In the genomic region with DNA sequence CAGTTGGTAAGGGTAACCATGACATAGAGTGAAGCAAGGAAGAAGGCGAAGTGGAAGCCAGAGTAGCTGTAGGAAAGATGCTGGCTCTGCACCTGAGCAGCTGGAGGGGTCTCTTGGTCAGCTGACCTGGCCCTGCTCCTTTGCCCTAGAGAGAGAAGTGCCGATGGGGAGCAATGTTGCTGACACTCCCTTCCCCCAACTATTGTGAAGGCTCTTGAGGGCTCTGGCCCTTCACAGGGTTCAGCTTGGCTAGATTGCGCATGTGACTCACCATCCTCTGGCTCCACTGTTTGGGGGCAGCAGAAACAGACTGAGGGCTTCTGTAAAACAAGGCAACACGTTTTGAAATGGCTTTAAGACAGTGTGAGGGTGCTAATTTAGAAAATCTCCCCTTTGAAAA, we compare ENCODE assay signal across 21 mouse cellular contexts. TPM values are rescaled to one million over a fixed set of nuclear protein-coding genes. Genes with fewer than 3 reads are reported as not detected.
A peak's percentile ranks its signal among the peaks of the same experiment; 100 is the strongest.
DNase-seq lines count a peak whose midpoint lies in the region; ATAC-seq and TF ChIP-seq lines count a peak whose summit lies in the region.
"Had no signal": no experiment of that assay in that cellular context is flagged by ENCODE, and none has a peak within 500 bp of the region (broad histone marks: within the 10 kb centered on the region; RNA-seq: fewer than 3 reads in every experiment).

No protein-coding gene starts in this region.

- DNase-seq in heart, adult 2 months, result no peak
- no peak for DNase-seq in heart, adult 18-20 months
- peak; percentile 22 for DNase-seq in hindbrain, embryonic 14.5 days (ENCODE audit: low spot score)
- DNase-seq in A20 (ENCODE audit: low read depth, low spot score), result peak; percentile 1
- no peak for DNase-seq in liver, postnatal 0 days
- DNase-seq: adrenal gland, postnatal 36 days; cerebellum, adult 9-10 months; gastrocnemius, postnatal 10 days; kidney, postnatal 14 days; left cerebral cortex, postnatal 4 days; thymus, postnatal 36 days had no signal

- no peaks in the 10 kb centered on the region for H3K27me3 ChIP-seq in heart, adult 2 months (ENCODE audit: control insufficient read depth, insufficient read depth, low read length)
- no peaks in the 10 kb centered on the region for H3K27me3 ChIP-seq in hindbrain, embryonic 14.5 days (ENCODE audit: control insufficient read depth, insufficient read depth, low read length)
- no peaks in the 10 kb centered on the region for H3K27me3 ChIP-seq in hindbrain, embryonic 12.5 days
- no peaks in the 10 kb centered on the region for H3K27me3 ChIP-seq in heart, embryonic 16.5 days (ENCODE audit: control insufficient read depth, insufficient read depth, low read length)
- no peaks in the 10 kb centered on the region for H3K27me3 ChIP-seq in liver, postnatal 0 days (ENCODE audit: insufficient read depth, low read length)
- H3K27me3 ChIP-seq: embryonic facial prominence, embryonic 13.5 days; hindbrain, embryonic 15.5 days; liver, embryonic 12.5 days; neural tube, embryonic 13.5 days had no signal

- peaks cover 6% of the 10 kb centered on the region for H3K4me1 ChIP-seq in heart, adult 2 months (ENCODE audit: control insufficient read depth, insufficient read depth, low read length)
- peaks cover 20% of the 10 kb centered on the region for H3K4me1 ChIP-seq in hindbrain, embryonic 14.5 days (replicated peaks; ENCODE audit: control insufficient read depth, insufficient read depth, low read length)
- H3K4me1 ChIP-seq in hindbrain, embryonic 12.5 days, result peaks cover 28% of the 10 kb centered on the region
- peaks cover 36% of the 10 kb centered on the region for H3K4me1 ChIP-seq in heart, embryonic 16.5 days (ENCODE audit: control insufficient read depth, insufficient read depth, low read length)
- H3K4me1 ChIP-seq in liver, postnatal 0 days (ENCODE audit: insufficient read depth), result peaks cover 29% of the 10 kb centered on the region

- peaks cover 4% of the 10 kb centered on the region for H3K79me2 ChIP-seq in heart, adult 2 months (replicated peaks; ENCODE audit: control insufficient read depth, insufficient read depth, low read length)

- TF ChIP-seq CTCF in heart, adult 2 months (IDR thresholded peaks at IDR 0.05), result no peak
- no peak for TF ChIP-seq CTCF in liver, postnatal 0 days (IDR thresholded peaks at IDR 0.05; ENCODE audit: low read depth)

- no peak for TF ChIP-seq POLR2A in heart, adult 2 months (IDR thresholded peaks at IDR 0.05; ENCODE audit: insufficient read depth, low read depth, low read length)

- H3K4me2 ChIP-seq in hindbrain, embryonic 14.5 days (replicated peaks), result no peak overlapping the region
- no peak overlapping the region for H3K4me2 ChIP-seq in hindbrain, embryonic 12.5 days (replicated peaks)
- no peak overlapping the region for H3K4me2 ChIP-seq in heart, embryonic 16.5 days (ENCODE audit: low read depth, low read length)
- no peak overlapping the region for H3K4me2 ChIP-seq in liver, postnatal 0 days (ENCODE audit: low read depth, low read length)
- H3K4me2 ChIP-seq: embryonic facial prominence, embryonic 13.5 days; hindbrain, embryonic 15.5 days; liver, embryonic 12.5 days; neural tube, embryonic 13.5 days had no signal

- H3K27ac ChIP-seq in heart, adult 2 months, result peak overlapping the region; percentile 60; the same call in 1 of the 2 replicates
- no peak overlapping the region for H3K27ac ChIP-seq in hindbrain, embryonic 14.5 days
- no peak overlapping the region for H3K27ac ChIP-seq in hindbrain, embryonic 12.5 days
- peak overlapping the region; percentile 50; the same call in 1 of the 2 replicates for H3K27ac ChIP-seq in heart, embryonic 16.5 days (ENCODE audit: low read length)
- H3K27ac ChIP-seq in liver, postnatal 0 days (ENCODE audit: low read depth), result no peak overlapping the region
- H3K27ac ChIP-seq: embryonic facial prominence, embryonic 13.5 days; hindbrain, embryonic 15.5 days; liver, embryonic 12.5 days; neural tube, embryonic 13.5 days had no signal

- intact Hi-C loops in heart, adult 2 months (cut with DNase I), result no loop called here

- no peak overlapping the region for H3K9ac ChIP-seq in heart, adult 2 months (ENCODE audit: low read depth, low read length)
- no peak overlapping the region for H3K9ac ChIP-seq in hindbrain, embryonic 14.5 days
- no peak overlapping the region for H3K9ac ChIP-seq in hindbrain, embryonic 12.5 days
- no peak overlapping the region for H3K9ac ChIP-seq in heart, embryonic 16.5 days (ENCODE audit: low read length)
- H3K9ac ChIP-seq in liver, postnatal 0 days (replicated peaks), result no peak overlapping the region
- H3K9ac ChIP-seq: embryonic facial prominence, embryonic 13.5 days; hindbrain, embryonic 15.5 days; liver, embryonic 12.5 days; neural tube, embryonic 13.5 days had no signal

- H3K36me3 ChIP-seq in heart, adult 2 months (ENCODE audit: control insufficient read depth, insufficient read depth, low read length), result peaks cover 21% of the 10 kb centered on the region
- peaks cover 11% of the 10 kb centered on the region for H3K36me3 ChIP-seq in hindbrain, embryonic 14.5 days (replicated peaks; ENCODE audit: control insufficient read depth, insufficient read depth)
- peaks cover 19% of the 10 kb centered on the region for H3K36me3 ChIP-seq in hindbrain, embryonic 12.5 days
- H3K36me3 ChIP-seq in heart, embryonic 16.5 days (ENCODE audit: control insufficient read depth, insufficient read depth), result peaks cover 12% of the 10 kb centered on the region
- H3K36me3 ChIP-seq in liver, postnatal 0 days (replicated peaks; ENCODE audit: insufficient read depth, low read length), result peaks cover 24% of the 10 kb centered on the region

- 42% methylated on average over 4 of the region's 4 CpGs for whole genome bisulfite sequencing in heart, adult 2 months
- WGBS in hindbrain, embryonic 14.5 days, result 82% methylated on average over 4 of the region's 4 CpGs
- 82% methylated on average over 4 of the region's 4 CpGs for WGBS in hindbrain, embryonic 12.5 days
- WGBS in heart, embryonic 16.5 days, result 48% methylated on average over 4 of the region's 4 CpGs
- WGBS in liver, postnatal 0 days (ENCODE audit: insufficient replicate concordance), result 72% methylated on average over 4 of the region's 4 CpGs

- ATAC-seq in hindbrain, embryonic 14.5 days (ENCODE audit: low FRiP score), result no peak
- no peak for ATAC-seq in hindbrain, embryonic 12.5 days (ENCODE audit: low FRiP score)
- no peak for ATAC-seq in heart, embryonic 16.5 days (replicated peaks; ENCODE audit: extremely low read depth, insufficient read depth, low FRiP score)
- ATAC-seq in liver, postnatal 0 days, result no peak
- ATAC-seq: intestine, postnatal 0 days; liver, embryonic 12.5 days had no signal

- no peak overlapping the region for H3K4me3 ChIP-seq in heart, adult 2 months
- H3K4me3 ChIP-seq in hindbrain, embryonic 14.5 days (replicated peaks; ENCODE audit: low read length), result no peak overlapping the region
- H3K4me3 ChIP-seq in hindbrain, embryonic 12.5 days, result no peak overlapping the region
- H3K4me3 ChIP-seq in heart, embryonic 16.5 days (ENCODE audit: low read length), result no peak overlapping the region
- no peak overlapping the region for H3K4me3 ChIP-seq in liver, postnatal 0 days (ENCODE audit: low read depth, low read length)
- H3K4me3 ChIP-seq: embryonic facial prominence, embryonic 13.5 days; hindbrain, embryonic 15.5 days; liver, embryonic 12.5 days; neural tube, embryonic 13.5 days had no signal

- no peaks in the 10 kb centered on the region for H3K9me3 ChIP-seq in hindbrain, embryonic 14.5 days (ENCODE audit: control insufficient read depth, low read length)
- H3K9me3 ChIP-seq in hindbrain, embryonic 12.5 days (replicated peaks), result no peaks in the 10 kb centered on the region
- H3K9me3 ChIP-seq in heart, embryonic 16.5 days (replicated peaks; ENCODE audit: control insufficient read depth, low read length), result no peaks in the 10 kb centered on the region
- H3K9me3 ChIP-seq in liver, postnatal 0 days (ENCODE audit: low read length), result no peaks in the 10 kb centered on the region
- H3K9me3 ChIP-seq: embryonic facial prominence, embryonic 13.5 days; hindbrain, embryonic 15.5 days; liver, embryonic 12.5 days; neural tube, embryonic 13.5 days had no signal

- TF ChIP-seq EP300 in heart, adult 2 months (IDR thresholded peaks at IDR 0.05; ENCODE audit: insufficient read depth, low read depth, low read length), result no peak
- no peak for TF ChIP-seq EP300 in liver, postnatal 0 days (IDR thresholded peaks at IDR 0.05; ENCODE audit: low read depth)

RNA-seq across cellular contexts. Expression of gene Hypk, which starts 0.7 kb away (rescaled TPM):
- 10 to 100 TPM; 19.8 to 23.5 TPM for total RNA-seq in heart, adult 2 months (2021)
- polyA plus RNA-seq in heart, adult 2 months (2012; rRNA removed), result 10.4 and 19.4 TPM in 2 replicates
- total RNA-seq in heart, adult 18-20 months (2021), result 10 to 100 TPM; 17.8 to 23.7 TPM
- polyA plus RNA-seq in hindbrain, embryonic 14.5 days (2014; fragmentation: Nextera tagmentation; extraction: Ambion mirVana), result 71.9 and 90.2 TPM in 2 replicates
- 115 TPM in 2 replicates for polyA plus RNA-seq in hindbrain, embryonic 12.5 days (2016; fragmentation: Nextera tagmentation; extraction: Ambion mirVana)
- polyA plus RNA-seq in heart, embryonic 16.5 days (2015; fragmentation: Nextera tagmentation; extraction: Ambion mirVana), result 81.2 and 83.9 TPM in 2 replicates
- polyA plus RNA-seq in liver, postnatal 0 days (2015; fragmentation: Nextera tagmentation; extraction: Ambion mirVana), result 54.3 and 56.0 TPM in 2 replicates

RNA-seq across cellular contexts. Expression of gene Serf2, which starts 3.4 kb away (rescaled TPM):
- total RNA-seq in heart, adult 2 months (2021), result 100 to 1,000 TPM; 369 to 415 TPM
- polyA plus RNA-seq in heart, adult 2 months (2012; rRNA removed), result 339 and 340 TPM in 2 replicates
- 100 to 1,000 TPM; 366 to 459 TPM for total RNA-seq in heart, adult 18-20 months (2021)
- 315 and 365 TPM in 2 replicates for polyA plus RNA-seq in hindbrain, embryonic 14.5 days (2014; fragmentation: Nextera tagmentation; extraction: Ambion mirVana)
- polyA plus RNA-seq in hindbrain, embryonic 12.5 days (2016; fragmentation: Nextera tagmentation; extraction: Ambion mirVana), result 455 and 463 TPM in 2 replicates
- 468 and 577 TPM in 2 replicates for polyA plus RNA-seq in heart, embryonic 16.5 days (2015; fragmentation: Nextera tagmentation; extraction: Ambion mirVana)
- 264 and 266 TPM in 2 replicates for polyA plus RNA-seq in liver, postnatal 0 days (2015; fragmentation: Nextera tagmentation; extraction: Ambion mirVana)

RNA-seq across cellular contexts. Expression of gene Serinc4, which starts 4.2 kb away (rescaled TPM):
- not detected for total RNA-seq in heart, adult 2 months (2021)
- polyA plus RNA-seq in heart, adult 2 months (2012; rRNA removed), result 0.09 and 0.21 TPM in 2 replicates
- not detected for total RNA-seq in heart, adult 18-20 months (2021)
- 0.68 and 0.96 TPM in 2 replicates for polyA plus RNA-seq in hindbrain, embryonic 14.5 days (2014; fragmentation: Nextera tagmentation; extraction: Ambion mirVana)
- 0.85 and 0.94 TPM in 2 replicates for polyA plus RNA-seq in hindbrain, embryonic 12.5 days (2016; fragmentation: Nextera tagmentation; extraction: Ambion mirVana)
- 0.11 and 0.19 TPM in 2 replicates for polyA plus RNA-seq in heart, embryonic 16.5 days (2015; fragmentation: Nextera tagmentation; extraction: Ambion mirVana)
- polyA plus RNA-seq in liver, postnatal 0 days (2015; fragmentation: Nextera tagmentation; extraction: Ambion mirVana), result not detected in 2 replicates
- total RNA-seq: megakaryocyte-erythroid progenitor cell, adult 5-6 weeks had no signal
- polyA plus RNA-seq: liver, embryonic 12.5 days had no signal

RNA-seq across cellular contexts. Expression of gene Ell3, which starts 8.3 kb away (rescaled TPM):
- under 1 TPM in 1 of 2 experiments, not detected in 1; 0.13 TPM for total RNA-seq in heart, adult 2 months (2021)
- 0.15 and 0.47 TPM in 2 replicates for polyA plus RNA-seq in heart, adult 2 months (2012; rRNA removed)
- total RNA-seq in heart, adult 18-20 months (2021), result under 1 TPM in 1 of 2 experiments, not detected in 1; 0.57 TPM
- polyA plus RNA-seq in hindbrain, embryonic 14.5 days (2014; fragmentation: Nextera tagmentation; extraction: Ambion mirVana), result 1.5 and 2.6 TPM in 2 replicates
- 3.3 and 5.7 TPM in 2 replicates for polyA plus RNA-seq in hindbrain, embryonic 12.5 days (2016; fragmentation: Nextera tagmentation; extraction: Ambion mirVana)
- polyA plus RNA-seq in heart, embryonic 16.5 days (2015; fragmentation: Nextera tagmentation; extraction: Ambion mirVana), result 1.1 and 1.6 TPM in 2 replicates
- polyA plus RNA-seq in liver, postnatal 0 days (2015; fragmentation: Nextera tagmentation; extraction: Ambion mirVana), result 1.9 and 2.1 TPM in 2 replicates
- total RNA-seq: gastrocnemius, postnatal 10 days; layer of hippocampus, adult 8-10 months; left cerebral cortex, adult 18-20 months; left cerebral cortex, postnatal 4 days; megakaryocyte-erythroid progenitor cell, adult 5-6 weeks had no signal

RNA-seq across cellular contexts. Expression of gene Mfap1b, which starts 21.5 kb away (rescaled TPM):
- 10 to 100 TPM; 30.9 to 35.0 TPM for total RNA-seq in heart, adult 2 months (2021)
- polyA plus RNA-seq in heart, adult 2 months (2012; rRNA removed), result 4.3 and 8.6 TPM in 2 replicates
- total RNA-seq in heart, adult 18-20 months (2021), result 10 to 100 TPM; 29.3 to 31.7 TPM
- polyA plus RNA-seq in hindbrain, embryonic 14.5 days (2014; fragmentation: Nextera tagmentation; extraction: Ambion mirVana), result 65.0 and 69.0 TPM in 2 replicates
- 72.4 and 75.7 TPM in 2 replicates for polyA plus RNA-seq in hindbrain, embryonic 12.5 days (2016; fragmentation: Nextera tagmentation; extraction: Ambion mirVana)
- polyA plus RNA-seq in heart, embryonic 16.5 days (2015; fragmentation: Nextera tagmentation; extraction: Ambion mirVana), result 43.6 and 50.9 TPM in 2 replicates
- polyA plus RNA-seq in liver, postnatal 0 days (2015; fragmentation: Nextera tagmentation; extraction: Ambion mirVana), result 13.2 and 13.9 TPM in 2 replicates

Comparison
In these comparisons a context has a peak if more than half of its experiments do, and no peak if none do; other contexts are left out.
1. DNase-seq: peak in hindbrain, embryonic 14.5 days (single experiment) and A20 (single experiment); none in heart, adult 2 months (0 of 2), heart, adult 18-20 months (0 of 2) and liver, postnatal 0 days (single experiment).
2. H3K27ac ChIP-seq: peak in heart, adult 2 months (single experiment) and heart, embryonic 16.5 days (single experiment); none in hindbrain, embryonic 14.5 days (single experiment), hindbrain, embryonic 12.5 days (single experiment) and liver, postnatal 0 days (single experiment).